Mouse (Mus musculus) neural tube, embryonic 15.5 days (tissue): ENCODE results near the gene Dzip1l. TPM values are rescaled to one million over a fixed set of nuclear protein-coding genes. Genes with fewer than 3 reads are reported as not detected.

ENCODE experiments used
- ATAC-seq: fragments of 200-750 bp; cut with Nextera tagmentation; 2 replicates; pipeline ENCODE4 v1.8.0; 2017; ENCODE audit warnings: mild to moderate bottlenecking, moderate TSS enrichment, moderate library complexity; ENCODE audit not compliant: low FRiP score
- H3K27ac ChIP-seq: fragments of 300-500 bp; sonication (generic); replicated peaks from 2 replicates; pipeline ENCODE4 v1.5.1; 2015; ENCODE audit warnings: mild to moderate bottlenecking, inconsistent platforms
- H3K27me3 ChIP-seq: fragments of 300-500 bp; sonication (generic); replicated peaks from 2 replicates; pipeline ENCODE4 v1.6.1; 2015; ENCODE audit warnings: inconsistent platforms
- H3K36me3 ChIP-seq: fragments of 300-500 bp; sonication (generic); 2 replicates; pipeline ENCODE4 v1.6.1; 2015; ENCODE audit warnings: inconsistent platforms
- H3K4me1 ChIP-seq: fragments of 300-500 bp; sonication (generic); 2 replicates; pipeline ENCODE4 v1.6.1; 2015; ENCODE audit warnings: inconsistent platforms
- H3K4me2 ChIP-seq: fragments of 300-500 bp; sonication (generic); 2 replicates; pipeline ENCODE4 v1.6.1; 2015; ENCODE audit warnings: inconsistent platforms, mild to moderate bottlenecking, moderate library complexity
- H3K4me3 ChIP-seq: fragments of 300-500 bp; sonication (generic); replicated peaks from 2 replicates; pipeline ENCODE4 v1.5.1; 2015; ENCODE audit warnings: mild to moderate bottlenecking, inconsistent platforms
- H3K9ac ChIP-seq: fragments of 300-500 bp; sonication (generic); replicated peaks from 2 replicates; pipeline ENCODE4 v1.6.1; 2015; ENCODE audit warnings: mild to moderate bottlenecking, inconsistent platforms
- H3K9me3 ChIP-seq: fragments of 300-500 bp; sonication (generic); replicated peaks from 2 replicates; pipeline ENCODE4 v1.6.1; 2016; ENCODE audit warnings: inconsistent platforms
- WGBS: fragments of 180-500 bp; shearing (Covaris S2); methylation state at CpG from one replicate; pipeline ENCODE4 v1.1.7; 2015; ENCODE audit warnings: mixed read lengths; 5-methylcytosine and 5-hydroxymethylcytosine counted together
- polyA plus RNA-seq: library from polyadenylated mRNA; unstranded; fragments of >200 nt; fragmentation: Nextera tagmentation; extraction: Ambion mirVana; gene quantifications from 2 replicates; pipeline ENCODE4 v1.2.1, GENCODE M21; 2015

Dzip1l gene
- polyA plus RNA-seq, 1 experiment from 2014 or later = 8.5 TPM

GRCm38 (mm10) chr9:99628581-99628980, 715 bp upstream of the Dzip1l start:
- peaks cover 26% of the 10 kb centered on the region for H3K4me1 ChIP-seq
- H3K4me3 ChIP-seq = peak overlapping the region; percentile 62
- no peaks in the 10 kb centered on the region for H3K9me3 ChIP-seq
- H3K27me3 ChIP-seq = no peaks in the 10 kb centered on the region
- no peak for ATAC-seq
- WGBS = 64% methylated on average over 4 of the region's 4 CpGs
- peak overlapping the region; percentile 89 for H3K4me2 ChIP-seq
- H3K36me3 ChIP-seq = no peaks in the 10 kb centered on the region
- H3K9ac ChIP-seq = no peak overlapping the region
- peak overlapping the region; percentile 83; the same call in 1 of the 2 replicates for H3K27ac ChIP-seq

- peak overlapping the region; percentile 71 for H3K9ac ChIP-seq
- WGBS = 2% methylated on average over 11 of the region's 11 CpGs
- H3K4me1 ChIP-seq = peaks cover 26% of the 10 kb centered on the region
- H3K9me3 ChIP-seq = no peaks in the 10 kb centered on the region
- peak overlapping the region; percentile 83 for H3K27ac ChIP-seq
- peak; percentile 4; the same call in 1 of the 2 replicates for ATAC-seq
- no peaks in the 10 kb centered on the region for H3K36me3 ChIP-seq
- H3K4me3 ChIP-seq = peak overlapping the region; percentile 62
- H3K4me2 ChIP-seq = peak overlapping the region; percentile 89
- H3K27me3 ChIP-seq = no peaks in the 10 kb centered on the region
Measured at GRCm38 (mm10) chr9:99630071-99630470, 775 bp downstream of the Dzip1l start.

GRCm38 (mm10) chr9:99630528-99631125, 1.3 kb downstream of the Dzip1l start:
- Histone ChIP-seq H3K4me2 (peak overlapping the region; percentile 89), H3K9me3 (no peaks in the 10 kb centered on the region), H3K27me3 (no peaks in the 10 kb centered on the region), H3K27ac (peak overlapping the region; percentile 83; the same call in 1 of the 2 replicates), H3K4me3 (peak overlapping the region; percentile 62), H3K36me3 (no peaks in the 10 kb centered on the region), H3K4me1 (peaks cover 26% of the 10 kb centered on the region), H3K9ac (peak overlapping the region; percentile 71)
- ATAC-seq = no peak
- WGBS = 58% methylated on average over 9 of the region's 9 CpGs

GRCm38 (mm10) chr9:99631781-99632180, 2.5 kb downstream of the Dzip1l start:
- Histone ChIP-seq H3K4me1 (peaks cover 26% of the 10 kb centered on the region), H3K9me3 (no peaks in the 10 kb centered on the region), H3K9ac (no peak overlapping the region), H3K4me3 (no peak overlapping the region), H3K36me3 (no peaks in the 10 kb centered on the region), H3K4me2 (peak overlapping the region; percentile 45), H3K27ac (peak overlapping the region; percentile 52), H3K27me3 (no peaks in the 10 kb centered on the region)
- WGBS = 25% methylated on average over 2 of the region's 2 CpGs
- no peak for ATAC-seq

- H3K4me3 ChIP-seq = no peak overlapping the region
- ATAC-seq = no peak
- 38% methylated on average over 8 of the region's 8 CpGs for WGBS
Measured at GRCm38 (mm10) chr9:99632264-99632663, 3.0 kb downstream of the Dzip1l start.

GRCm38 (mm10) chr9:99636776-99637175, 7.5 kb downstream of the Dzip1l start:
- H3K4me1 ChIP-seq = peaks cover 7% of the 10 kb centered on the region
- no peaks in the 10 kb centered on the region for H3K9me3 ChIP-seq
- no peak overlapping the region for H3K27ac ChIP-seq
- H3K4me2 ChIP-seq = no peak overlapping the region
- peaks cover 16% of the 10 kb centered on the region for H3K36me3 ChIP-seq
- WGBS = 83% methylated on average over 1 of the region's 1 CpGs
- no peak overlapping the region for H3K9ac ChIP-seq
- H3K27me3 ChIP-seq = no peaks in the 10 kb centered on the region
- no peak overlapping the region for H3K4me3 ChIP-seq
- peak; percentile 36; the same call in 1 of the 2 replicates for ATAC-seq

More at GRCm38 (mm10) chr9:99632264-99632663, 3.0 kb downstream of the Dzip1l start:
- Histone ChIP-seq H3K4me2 (peak overlapping the region; percentile 45), H3K4me1 (peaks cover 26% of the 10 kb centered on the region), H3K36me3 (peaks cover 1% of the 10 kb centered on the region; the same call in 1 of the 2 replicates), H3K9me3 (no peaks in the 10 kb centered on the region), H3K27ac (peak overlapping the region; percentile 52; the same call in 1 of the 2 replicates), H3K9ac (no peak overlapping the region; the same call in 1 of the 2 replicates), H3K27me3 (no peaks in the 10 kb centered on the region)

- no peak overlapping the region for H3K4me2 ChIP-seq
- H3K9me3 ChIP-seq = no peaks in the 10 kb centered on the region
- H3K4me1 ChIP-seq = peaks cover 2% of the 10 kb centered on the region
- no peak for ATAC-seq
- H3K36me3 ChIP-seq = peaks cover 18% of the 10 kb centered on the region
- 98% methylated on average over 17 of the region's 17 CpGs for WGBS
- H3K27ac ChIP-seq = no peak overlapping the region
- no peaks in the 10 kb centered on the region for H3K27me3 ChIP-seq
- no peak overlapping the region for H3K4me3 ChIP-seq
- no peak overlapping the region for H3K9ac ChIP-seq
Measured at GRCm38 (mm10) chr9:99637227-99637626, 7.9 kb downstream of the Dzip1l start.

GRCm38 (mm10) chr9:99637736-99638135, 8.4 kb downstream of the Dzip1l start:
- WGBS = 96% methylated on average over 13 of the region's 13 CpGs
- no peak for ATAC-seq
- Histone ChIP-seq H3K4me2 (no peak overlapping the region), H3K27ac (no peak overlapping the region), H3K9me3 (no peaks in the 10 kb centered on the region), H3K9ac (no peak overlapping the region), H3K36me3 (peaks cover 18% of the 10 kb centered on the region), H3K27me3 (no peaks in the 10 kb centered on the region), H3K4me3 (no peak overlapping the region), H3K4me1 (no peaks in the 10 kb centered on the region)

GRCm38 (mm10) chr9:99639957-99640356, 10.7 kb downstream of the Dzip1l start:
- Histone ChIP-seq H3K9me3 (no peaks in the 10 kb centered on the region), H3K36me3 (peaks cover 19% of the 10 kb centered on the region), H3K4me2 (no peak overlapping the region), H3K4me3 (no peak overlapping the region), H3K9ac (no peak overlapping the region), H3K4me1 (no peaks in the 10 kb centered on the region), H3K27ac (no peak overlapping the region), H3K27me3 (no peaks in the 10 kb centered on the region)
- WGBS = 93% methylated on average over 5 of the region's 5 CpGs
- no peak for ATAC-seq

- WGBS = 84% methylated on average over 6 of the region's 6 CpGs
- Histone ChIP-seq H3K4me2 (no peak overlapping the region), H3K4me3 (no peak overlapping the region), H3K4me1 (no peaks in the 10 kb centered on the region), H3K9me3 (no peaks in the 10 kb centered on the region), H3K27me3 (no peaks in the 10 kb centered on the region), H3K9ac (no peak overlapping the region), H3K36me3 (peaks cover 34% of the 10 kb centered on the region), H3K27ac (no peak overlapping the region)
- no peak for ATAC-seq
Measured at GRCm38 (mm10) chr9:99645416-99645815, 16.1 kb downstream of the Dzip1l start.

GRCm38 (mm10) chr9:99646102-99646501, 16.8 kb downstream of the Dzip1l start:
- no peak overlapping the region for H3K4me3 ChIP-seq
- no peaks in the 10 kb centered on the region for H3K9me3 ChIP-seq
- no peak overlapping the region for H3K4me2 ChIP-seq
- no peak overlapping the region for H3K9ac ChIP-seq
- WGBS = 92% methylated on average over 6 of the region's 6 CpGs
- no peaks in the 10 kb centered on the region for H3K27me3 ChIP-seq
- no peaks in the 10 kb centered on the region for H3K4me1 ChIP-seq
- no peak for ATAC-seq
- H3K36me3 ChIP-seq = peaks cover 39% of the 10 kb centered on the region
- no peak overlapping the region for H3K27ac ChIP-seq

GRCm38 (mm10) chr9:99660756-99661155, 31.5 kb downstream of the Dzip1l start:
- WGBS = 75% methylated on average over 10 of the region's 10 CpGs
- H3K27ac ChIP-seq = no peak overlapping the region
- no peak overlapping the region for H3K4me2 ChIP-seq
- H3K27me3 ChIP-seq = no peaks in the 10 kb centered on the region
- no peak for ATAC-seq
- no peak overlapping the region for H3K4me3 ChIP-seq
- no peak overlapping the region for H3K9ac ChIP-seq
- peaks cover 7% of the 10 kb centered on the region; the same call in 1 of the 2 replicates for H3K4me1 ChIP-seq
- no peaks in the 10 kb centered on the region for H3K9me3 ChIP-seq
- H3K36me3 ChIP-seq = 0 out of 2 replicates have a peak, but pooled peaks cover 1% of the 10 kb centered on the region
